Mouse (Mus musculus) MEL (cell line): ENCODE results near the gene Parp8. TPM values are rescaled to one million over a fixed set of nuclear protein-coding genes. Genes with fewer than 3 reads are reported as not detected.

Experiments
- DNase-seq: peaks from one replicate; pipeline ENCODE4 v3.0.0; 2011; ENCODE audit warnings: low read depth, low spot score
- H3K27ac ChIP-seq: 2 replicates; pipeline ENCODE4 v1.5.1; 2012; ENCODE audit warnings: low read depth, mild to moderate bottlenecking, control low read depth, low read length, moderate library complexity; ENCODE audit not compliant: control insufficient read depth
- H3K27me3 ChIP-seq, 2 experiments: fragments of 150-350 bp in 1 of 2; sonication (generic) in 1 of 2; 2 replicates each; pipeline ENCODE4 v1.6.1; 2012; ENCODE audit warnings: low read length in 2 of 2, mild to moderate bottlenecking in 2 of 2, improper control_type of control experiment in 1 of 2, moderate library complexity in 1 of 2; ENCODE audit not compliant: insufficient read depth in 2 of 2, control insufficient read depth in 1 of 2
- H3K36me3 ChIP-seq, 2 experiments: 2 replicates each; pipeline ENCODE4 v1.6.1; 2012 to 2014; ENCODE audit warnings: low read length in 2 of 2, improper control_type of control experiment in 1 of 2, inconsistent platforms in 1 of 2, mild to moderate bottlenecking in 1 of 2; ENCODE audit not compliant: insufficient read depth in 2 of 2, control insufficient read depth in 1 of 2
- H3K4me1 ChIP-seq, 2 experiments: fragments of 150-350 bp in 1 of 2; sonication (generic) in 1 of 2; 2 replicates each; pipeline ENCODE4 v1.6.1; 2012; ENCODE audit warnings: low read length in 2 of 2, improper control_type of control experiment in 1 of 2, mild to moderate bottlenecking in 1 of 2; ENCODE audit not compliant: insufficient read depth in 2 of 2, control insufficient read depth in 1 of 2
- H3K4me3 ChIP-seq, 2 experiments: fragments of 150-350 bp in 1 of 2; sonication (generic) in 1 of 2; 2 replicates each; pipeline ENCODE4 v1.5.1; 2012; ENCODE audit warnings: low read depth in 2 of 2, low read length in 2 of 2, mild to moderate bottlenecking in 2 of 2, moderate library complexity in 2 of 2, control low read depth in 1 of 2, improper control_type of control experiment in 1 of 2; ENCODE audit not compliant: control insufficient read depth in 1 of 2, insufficient read depth in 1 of 2
- H3K79me2 ChIP-seq: 2 replicates; pipeline ENCODE4 v1.6.1; 2012; ENCODE audit warnings: mild to moderate bottlenecking, low read length, moderate library complexity; ENCODE audit not compliant: control insufficient read depth, poor library complexity, insufficient read depth
- H3K9ac ChIP-seq: 2 replicates; pipeline ENCODE4 v1.6.1; 2012; ENCODE audit warnings: low read depth, mild to moderate bottlenecking, control low read depth, low read length, moderate library complexity; ENCODE audit not compliant: control insufficient read depth, poor library complexity, severe bottlenecking
- H3K9me3 ChIP-seq: fragments of 150-350 bp; sonication (generic); replicated peaks from 2 replicates; pipeline ENCODE4 v1.6.1; 2012; ENCODE audit warnings: mild to moderate bottlenecking, low read length, improper control_type of control experiment, moderate library complexity; ENCODE audit not compliant: insufficient read depth
- BHLHE40 ChIP-seq: IDR thresholded peaks from 2 replicates; pipeline ENCODE4 v1.6.1; 2012; ENCODE audit warnings: low read depth, mild to moderate bottlenecking, inconsistent platforms, low read length, improper control_type of control experiment, borderline replicate concordance
- CTCF ChIP-seq, 3 experiments: IDR thresholded peaks in 2 of 3; conservative IDR thresholded peaks in 1 of 3; 2 replicates each; pipeline ENCODE4 v1.5.1; 2011 to 2012; ENCODE audit warnings: low read length in 3 of 3, low read depth in 2 of 3, mild to moderate bottlenecking in 2 of 3, improper control_type of control experiment in 1 of 3, inconsistent platforms in 1 of 3, mixed read lengths in 1 of 3, moderate library complexity in 1 of 3; ENCODE audit not compliant: control insufficient read depth in 1 of 3, insufficient read depth in 1 of 3, poor library complexity in 1 of 3, severe bottlenecking in 1 of 3
- ELF1 ChIP-seq: IDR thresholded peaks from 2 replicates; pipeline ENCODE4 v1.6.1; 2014; ENCODE audit warnings: low read depth, mild to moderate bottlenecking, inconsistent platforms, low read length, improper control_type of control experiment, moderate library complexity
- HCFC1 ChIP-seq: IDR thresholded peaks from 2 replicates; pipeline ENCODE4 v1.6.1; 2012; ENCODE audit warnings: low read depth, mild to moderate bottlenecking, inconsistent platforms, low read length, improper control_type of control experiment, moderate library complexity
- KAT2A ChIP-seq: conservative IDR thresholded peaks from 2 replicates; pipeline ENCODE4 v1.6.1; 2012; ENCODE audit warnings: low read depth, low read length, improper control_type of control experiment, inconsistent platforms
- MAX ChIP-seq: IDR thresholded peaks from 2 replicates; pipeline ENCODE4 v1.6.1; 2011; ENCODE audit warnings: low read length, improper control_type of control experiment
- MEF2A ChIP-seq: IDR thresholded peaks from 2 replicates; pipeline ENCODE4 v1.6.1; 2014; ENCODE audit warnings: low read depth, mild to moderate bottlenecking, inconsistent platforms, low read length, improper control_type of control experiment; ENCODE audit not compliant: poor library complexity, insufficient replicate concordance, severe bottlenecking; ENCODE audit errors: extremely low read depth
- POLR2A ChIP-seq, 2 experiments: IDR thresholded peaks; 2 replicates each; pipeline ENCODE4 v1.6.1; 2011 to 2012; ENCODE audit warnings: low read length in 2 of 2, mild to moderate bottlenecking in 2 of 2, control low read depth in 1 of 2, improper control_type of control experiment in 1 of 2, low read depth in 1 of 2, moderate library complexity in 1 of 2; ENCODE audit not compliant: control insufficient read depth in 1 of 2, insufficient read depth in 1 of 2, poor library complexity in 1 of 2
- RCOR1 ChIP-seq: IDR thresholded peaks from 2 replicates; pipeline ENCODE4 v1.6.1; 2012; ENCODE audit warnings: low read depth, mild to moderate bottlenecking, inconsistent platforms, low read length, improper control_type of control experiment
- UBTF ChIP-seq: IDR thresholded peaks from 2 replicates; pipeline ENCODE4 v1.6.1; 2012; ENCODE audit warnings: low read depth, mild to moderate bottlenecking, inconsistent platforms, low read length, improper control_type of control experiment, moderate library complexity, borderline replicate concordance; ENCODE audit not compliant: insufficient read depth
- USF2 ChIP-seq, 2 experiments: IDR thresholded peaks; 2 replicates each; pipeline ENCODE4 v1.6.1; 2011 to 2012; ENCODE audit warnings: improper control_type of control experiment in 2 of 2, low read length in 2 of 2, borderline replicate concordance in 1 of 2, inconsistent platforms in 1 of 2, low read depth in 1 of 2, mild to moderate bottlenecking in 1 of 2; ENCODE audit not compliant: insufficient read depth in 1 of 2
- ZNF384 ChIP-seq: IDR thresholded peaks from 2 replicates; pipeline ENCODE4 v1.6.1; 2012; ENCODE audit warnings: low read depth, mild to moderate bottlenecking, inconsistent platforms, low read length, improper control_type of control experiment
- polyA plus RNA-seq, 2 experiments: library from polyadenylated mRNA; stranded (reverse) in 1 of 2; unstranded in 1 of 2; fragments of >175 nt in 1 of 2; fragments of >200 nt in 1 of 2; gene quantifications; 2 replicates each; pipeline versions ENCODE4 v1.2.1 to v1.2.4; 2012; ENCODE audit warnings: low replicate concordance in 2 of 2, low read depth in 1 of 2; ENCODE audit not compliant: insufficient read length in 2 of 2, insufficient read depth in 1 of 2, missing spikeins in 1 of 2
- total RNA-seq: library from RNA; depleted of rRNA; stranded (reverse); fragments of 300-350 nt; gene quantifications from 2 replicates; pipeline ENCODE4 v1.2.3, GENCODE M21; 2012

The Parp8 gene
- total and polyA plus RNA-seq, 3 experiments: not detected

GRCm38 (mm10) chr13:116917387-116917930, 107.9 kb downstream of the Parp8 start:
- no peak overlapping the region for H3K4me3 ChIP-seq
- H3K4me1 ChIP-seq: no peaks in the 10 kb centered on the region
- no peaks in the 10 kb centered on the region for H3K27me3 ChIP-seq
- no peak for TF ChIP-seq HCFC1
- no peak overlapping the region for H3K9ac ChIP-seq
- no peak for DNase-seq
- no peaks in the 10 kb centered on the region for H3K36me3 ChIP-seq
- no peaks in the 10 kb centered on the region for H3K79me2 ChIP-seq
- no peak overlapping the region for H3K27ac ChIP-seq
- H3K9me3 ChIP-seq: no peaks in the 10 kb centered on the region

GRCm38 (mm10) chr13:116908284-116908683, 117.1 kb downstream of the Parp8 start:
- H3K79me2 ChIP-seq: no peaks in the 10 kb centered on the region
- no peaks in the 10 kb centered on the region for H3K27me3 ChIP-seq

GRCm38 (mm10) chr13:116903394-116903793, 121.9 kb downstream of the Parp8 start:
- DNase-seq: no peak
- no peaks in the 10 kb centered on the region for H3K36me3 ChIP-seq
- no peak for TF ChIP-seq USF2 (IDR thresholded peaks at IDR 0.05; ENCODE audit: borderline replicate concordance in 1 of 2, insufficient read depth in 1 of 2, low read depth in 1 of 2, low read length in 2 of 2)
- TF ChIP-seq ZNF384: no peak
- no peak for TF ChIP-seq RCOR1
- no peak for TF ChIP-seq BHLHE40
- no peak for TF ChIP-seq KAT2A
- TF ChIP-seq MAX: no peak
- TF ChIP-seq ELF1: no peak
- no peak for TF ChIP-seq UBTF
- TF ChIP-seq, all 39 proteins: peak for 0

More at GRCm38 (mm10) chr13:116908284-116908683, 117.1 kb downstream of the Parp8 start:
- H3K36me3 ChIP-seq: no peaks in the 10 kb centered on the region
- TF ChIP-seq MEF2A (no peak), CTCF (IDR thresholded peaks at IDR 0.05 in 2 of 3, conservative IDR thresholded peaks at IDR 0.05 in 1 of 3; ENCODE audit: control insufficient read depth in 1 of 3, insufficient read depth in 1 of 3, low read depth in 2 of 3, low read length in 3 of 3, poor library complexity in 1 of 3, severe bottlenecking in 1 of 3) (no peak), POLR2A (IDR thresholded peaks at IDR 0.05; ENCODE audit: control insufficient read depth in 1 of 2, insufficient read depth in 1 of 2, low read depth in 1 of 2, low read length in 2 of 2, poor library complexity in 1 of 2) (no peak)
- TF ChIP-seq, all 39 proteins: peak for 0
- H3K4me1 ChIP-seq: no peaks in the 10 kb centered on the region
- no peak overlapping the region for H3K4me3 ChIP-seq
- H3K27ac ChIP-seq: no peak overlapping the region
- H3K9me3 ChIP-seq: no peaks in the 10 kb centered on the region
- DNase-seq: no peak
- H3K9ac ChIP-seq: no peak overlapping the region

More at GRCm38 (mm10) chr13:116903394-116903793, 121.9 kb downstream of the Parp8 start:
- Histone ChIP-seq H3K79me2 (no peaks in the 10 kb centered on the region), H3K27ac (no peak overlapping the region), H3K4me1 (no peaks in the 10 kb centered on the region), H3K4me3 (no peak overlapping the region), H3K9me3 (no peaks in the 10 kb centered on the region), H3K9ac (no peak overlapping the region), H3K27me3 (no peaks in the 10 kb centered on the region)
